Mouse (Mus musculus): ENCODE measurements around the gene Arhgap27. TPM values are rescaled to one million over a fixed set of nuclear protein-coding genes. Genes with fewer than 3 reads are reported as not detected.

Arhgap27 gene
- polyA plus RNA-seq, 1 experiment: 8.5 TPM

DNA sequence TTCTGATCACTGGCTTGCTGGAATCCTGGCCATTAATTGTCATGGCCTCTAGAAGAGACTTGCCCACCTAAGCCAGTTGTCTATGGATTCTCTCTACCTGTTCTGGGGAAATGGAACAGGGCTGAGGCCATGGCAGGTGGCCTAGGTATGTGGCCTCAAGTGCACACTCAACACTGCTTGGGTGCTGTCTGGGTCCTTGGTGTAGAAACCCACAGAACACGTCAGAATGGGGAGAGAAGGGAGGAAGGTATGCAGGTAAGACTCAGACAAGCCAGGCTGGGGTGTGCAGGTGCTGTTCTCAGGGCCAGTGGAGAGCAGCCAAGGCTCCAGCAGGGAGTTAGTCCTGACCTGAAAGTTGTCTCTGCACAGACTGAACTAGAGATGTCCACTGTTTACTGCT lies 45.5 kb downstream of the Arhgap27 start:
- Histone ChIP-seq H3K4me3 (ENCODE audit: low read depth, low read length) (no peak overlapping the region), H3K27me3 (ENCODE audit: control insufficient read depth, insufficient read depth, low read length, poor library complexity, severe bottlenecking) (no peaks in the 10 kb centered on the region), H3K4me1 (ENCODE audit: control insufficient read depth, insufficient read depth, low read length) (no peaks in the 10 kb centered on the region), H3K36me3 (ENCODE audit: control insufficient read depth, insufficient read depth, low read length, poor library complexity, severe bottlenecking) (no peaks in the 10 kb centered on the region), H3K9me3 (replicated peaks; ENCODE audit: control insufficient read depth, insufficient read depth, low read length, poor library complexity, severe bottlenecking) (no peaks in the 10 kb centered on the region), H3K27ac (ENCODE audit: insufficient read depth, low read length) (no peak overlapping the region), H3K9ac (ENCODE audit: low read depth, poor library complexity, severe bottlenecking) (no peak overlapping the region)
- no peak for TF ChIP-seq EP300 (IDR thresholded peaks at IDR 0.05; ENCODE audit: insufficient read depth, low read depth, low read length)
- TF ChIP-seq CTCF (IDR thresholded peaks at IDR 0.05; ENCODE audit: low read depth, low read length): no peak
- no peak for TF ChIP-seq POLR2A (IDR thresholded peaks at IDR 0.05; ENCODE audit: insufficient read depth, low read length)

DNA sequence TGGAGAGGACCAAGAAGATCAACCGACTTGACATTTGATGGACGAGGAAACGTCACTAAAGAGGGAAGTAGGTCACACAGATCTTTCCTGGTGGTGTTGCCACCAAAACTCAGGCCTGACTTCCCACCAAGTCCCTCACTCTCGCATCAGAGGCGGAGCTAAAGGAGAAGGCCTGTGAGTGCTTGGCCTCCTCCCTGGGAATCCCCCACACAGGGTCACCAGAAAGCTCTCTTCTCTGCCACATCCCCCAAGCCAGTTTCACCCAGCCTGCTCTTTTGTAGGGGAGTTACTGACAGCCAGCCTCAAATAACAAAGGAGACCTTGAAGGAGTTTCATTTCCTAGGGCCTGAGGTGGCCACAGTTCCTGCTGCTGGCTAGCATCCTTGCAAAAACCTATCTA lies 48.1 kb downstream of the Arhgap27 start:
- Histone ChIP-seq H3K27me3 (ENCODE audit: control insufficient read depth, insufficient read depth, low read length, poor library complexity, severe bottlenecking) (no peaks in the 10 kb centered on the region), H3K4me1 (ENCODE audit: control insufficient read depth, insufficient read depth, low read length) (no peaks in the 10 kb centered on the region), H3K36me3 (ENCODE audit: control insufficient read depth, insufficient read depth, low read length, poor library complexity, severe bottlenecking) (no peaks in the 10 kb centered on the region), H3K9me3 (replicated peaks; ENCODE audit: control insufficient read depth, insufficient read depth, low read length, poor library complexity, severe bottlenecking) (no peaks in the 10 kb centered on the region), H3K9ac (ENCODE audit: low read depth, poor library complexity, severe bottlenecking) (no peak overlapping the region), H3K27ac (ENCODE audit: insufficient read depth, low read length) (no peak overlapping the region), H3K4me3 (ENCODE audit: low read depth, low read length) (no peak overlapping the region)
- no peak for TF ChIP-seq CTCF (IDR thresholded peaks at IDR 0.05; ENCODE audit: low read depth, low read length)
- TF ChIP-seq POLR2A (IDR thresholded peaks at IDR 0.05; ENCODE audit: insufficient read depth, low read length): no peak
- no peak for TF ChIP-seq EP300 (IDR thresholded peaks at IDR 0.05; ENCODE audit: insufficient read depth, low read depth, low read length)

DNA sequence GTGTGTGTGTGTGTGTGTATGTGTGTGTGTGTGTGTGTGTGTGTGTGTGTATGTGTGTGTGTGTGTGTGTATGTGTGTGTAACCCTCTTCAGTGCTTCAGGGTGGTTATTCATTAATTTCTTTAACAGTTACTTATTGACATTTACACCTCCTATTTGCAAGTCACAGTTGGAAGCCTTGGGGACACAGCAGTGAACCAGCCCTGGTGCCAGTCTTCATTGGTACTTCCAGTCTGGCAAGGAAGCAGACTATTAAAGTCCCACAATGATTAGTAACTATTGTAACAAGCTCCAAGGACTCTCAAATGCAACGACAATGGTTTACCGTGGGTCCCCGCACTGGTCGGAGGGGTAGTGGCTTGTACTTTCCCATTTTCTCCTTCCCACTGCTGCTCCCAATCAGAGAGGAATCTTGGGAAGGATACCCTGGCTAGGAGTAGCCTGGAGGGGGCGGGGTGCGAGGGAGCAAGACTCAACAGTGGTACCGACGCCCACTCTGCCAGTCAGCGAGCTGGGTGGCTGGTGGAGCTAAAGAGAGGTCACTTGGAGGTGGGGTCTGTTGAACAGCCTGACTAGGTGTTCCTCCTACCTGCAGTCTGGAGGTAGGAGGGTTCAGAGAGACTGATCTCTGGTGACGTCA lies 48.6 kb downstream of the Arhgap27 start:
- Histone ChIP-seq H3K4me3 (ENCODE audit: low read depth, low read length) (no peak overlapping the region), H3K27me3 (ENCODE audit: control insufficient read depth, insufficient read depth, low read length, poor library complexity, severe bottlenecking) (no peaks in the 10 kb centered on the region), H3K27ac (ENCODE audit: insufficient read depth, low read length) (no peak overlapping the region), H3K9me3 (replicated peaks; ENCODE audit: control insufficient read depth, insufficient read depth, low read length, poor library complexity, severe bottlenecking) (no peaks in the 10 kb centered on the region), H3K9ac (ENCODE audit: low read depth, poor library complexity, severe bottlenecking) (no peak overlapping the region), H3K4me1 (ENCODE audit: control insufficient read depth, insufficient read depth, low read length) (no peaks in the 10 kb centered on the region), H3K36me3 (ENCODE audit: control insufficient read depth, insufficient read depth, low read length, poor library complexity, severe bottlenecking) (no peaks in the 10 kb centered on the region)
- TF ChIP-seq EP300 (IDR thresholded peaks at IDR 0.05; ENCODE audit: insufficient read depth, low read depth, low read length): no peak
- no peak for TF ChIP-seq CTCF (IDR thresholded peaks at IDR 0.05; ENCODE audit: low read depth, low read length)
- no peak for TF ChIP-seq POLR2A (IDR thresholded peaks at IDR 0.05; ENCODE audit: insufficient read depth, low read length)

DNA sequence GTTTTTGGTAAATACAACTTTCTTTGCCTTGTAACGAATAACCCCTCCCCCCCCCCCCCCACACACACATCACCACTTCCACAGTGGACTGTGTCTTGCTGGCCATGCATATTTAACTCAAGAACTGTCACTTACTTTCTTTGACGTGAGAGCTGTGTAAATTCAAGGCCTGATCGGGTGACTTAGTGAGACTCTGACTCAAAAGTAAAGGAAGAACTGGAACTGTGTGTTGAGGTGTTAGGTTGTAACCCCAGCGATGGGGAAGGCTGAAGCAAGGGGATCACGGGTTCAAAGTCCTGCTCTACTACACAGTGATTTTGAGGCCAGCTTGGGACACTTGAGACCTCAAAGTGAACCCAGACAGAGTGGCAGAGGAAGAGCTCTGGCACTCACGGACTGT lies 50.0 kb downstream of the Arhgap27 start:
- no peaks in the 10 kb centered on the region for H3K36me3 ChIP-seq (ENCODE audit: control insufficient read depth, insufficient read depth, low read length, poor library complexity, severe bottlenecking)
- no peaks in the 10 kb centered on the region for H3K9me3 ChIP-seq (replicated peaks; ENCODE audit: control insufficient read depth, insufficient read depth, low read length, poor library complexity, severe bottlenecking)
- no peak overlapping the region for H3K27ac ChIP-seq (ENCODE audit: insufficient read depth, low read length)
- no peak overlapping the region for H3K9ac ChIP-seq (ENCODE audit: low read depth, poor library complexity, severe bottlenecking)
- H3K4me3 ChIP-seq (ENCODE audit: low read depth, low read length): no peak overlapping the region
- no peaks in the 10 kb centered on the region for H3K27me3 ChIP-seq (ENCODE audit: control insufficient read depth, insufficient read depth, low read length, poor library complexity, severe bottlenecking)
- TF ChIP-seq EP300 (IDR thresholded peaks at IDR 0.05; ENCODE audit: insufficient read depth, low read depth, low read length) (no peak), CTCF (IDR thresholded peaks at IDR 0.05; ENCODE audit: low read depth, low read length) (no peak), POLR2A (IDR thresholded peaks at IDR 0.05; ENCODE audit: insufficient read depth, low read length) (no peak)
- no peaks in the 10 kb centered on the region for H3K4me1 ChIP-seq (ENCODE audit: control insufficient read depth, insufficient read depth, low read length)

DNA sequence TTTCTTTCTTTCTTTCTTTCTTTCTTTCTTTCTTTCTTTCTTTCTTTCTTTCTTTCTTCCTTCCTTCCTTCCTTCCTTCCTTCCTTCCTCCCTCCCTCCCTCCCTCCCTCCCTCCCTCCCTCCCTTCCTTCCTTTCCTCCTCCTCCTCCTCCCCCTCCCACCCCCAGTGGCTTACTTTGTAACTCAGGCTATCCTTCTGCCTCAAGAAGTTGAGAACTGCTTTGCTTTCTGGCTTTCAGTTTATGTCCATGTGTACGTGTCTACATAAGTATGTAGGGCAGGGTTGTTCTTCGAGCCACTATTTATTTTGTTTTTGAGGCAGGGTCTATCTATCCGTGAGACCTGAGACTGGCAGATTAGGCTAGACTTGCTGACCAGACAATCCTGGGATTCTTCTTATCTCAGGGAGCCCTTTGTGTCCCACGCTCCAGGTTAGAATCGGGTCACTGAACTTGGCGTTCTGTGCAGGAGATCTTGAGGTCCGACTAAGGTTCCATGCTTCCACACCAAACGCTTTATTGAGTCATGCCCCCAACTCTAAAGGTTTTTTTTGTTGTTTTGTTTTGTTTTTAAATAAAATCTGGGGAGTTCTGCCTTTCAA lies 50.7 kb downstream of the Arhgap27 start:
- Histone ChIP-seq H3K27ac (ENCODE audit: insufficient read depth, low read length) (no peak overlapping the region), H3K4me3 (ENCODE audit: low read depth, low read length) (no peak overlapping the region), H3K4me1 (ENCODE audit: control insufficient read depth, insufficient read depth, low read length) (no peaks in the 10 kb centered on the region), H3K36me3 (ENCODE audit: control insufficient read depth, insufficient read depth, low read length, poor library complexity, severe bottlenecking) (no peaks in the 10 kb centered on the region), H3K27me3 (ENCODE audit: control insufficient read depth, insufficient read depth, low read length, poor library complexity, severe bottlenecking) (no peaks in the 10 kb centered on the region), H3K9me3 (replicated peaks; ENCODE audit: control insufficient read depth, insufficient read depth, low read length, poor library complexity, severe bottlenecking) (no peaks in the 10 kb centered on the region), H3K9ac (ENCODE audit: low read depth, poor library complexity, severe bottlenecking) (no peak overlapping the region)
- TF ChIP-seq CTCF (IDR thresholded peaks at IDR 0.05; ENCODE audit: low read depth, low read length): no peak
- no peak for TF ChIP-seq EP300 (IDR thresholded peaks at IDR 0.05; ENCODE audit: insufficient read depth, low read depth, low read length)
- no peak for TF ChIP-seq POLR2A (IDR thresholded peaks at IDR 0.05; ENCODE audit: insufficient read depth, low read length)

DNA sequence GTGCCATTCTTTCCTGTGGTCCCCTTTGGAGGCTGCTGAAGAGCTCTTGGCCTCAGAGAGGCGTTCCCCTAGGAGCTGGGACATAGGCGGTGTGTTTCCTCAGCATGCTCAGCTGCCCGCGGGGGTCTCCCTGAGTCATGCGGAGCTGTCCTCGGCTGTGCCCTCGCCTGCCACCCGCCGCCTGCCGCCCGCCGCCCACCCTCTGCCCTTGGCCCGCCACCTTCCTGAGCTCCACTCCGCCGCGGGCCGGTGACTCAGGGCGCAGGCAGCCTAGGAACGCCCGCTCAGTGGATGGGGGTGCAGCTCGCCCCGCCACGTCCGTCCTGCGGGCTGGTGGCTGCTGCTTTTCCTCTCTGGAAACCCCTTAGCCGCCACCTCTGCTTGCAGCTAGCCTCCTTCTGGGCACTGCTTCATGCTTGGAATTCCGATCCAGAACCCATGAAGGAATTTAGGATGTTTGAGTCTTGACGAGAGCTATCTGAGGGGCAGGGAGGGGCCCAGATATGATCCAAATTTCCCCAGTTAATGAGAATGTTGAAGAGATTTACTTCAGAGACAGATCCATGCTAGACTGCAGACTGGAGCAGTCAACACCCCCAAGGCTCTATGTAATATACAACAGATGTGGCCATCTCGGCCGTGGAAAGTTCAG lies 51.4 kb downstream of the Arhgap27 start:
- H3K27ac ChIP-seq (ENCODE audit: insufficient read depth, low read length): no peak overlapping the region

More for the DNA sequence above, 51.4 kb downstream of the Arhgap27 start:
- Histone ChIP-seq H3K27me3 (ENCODE audit: control insufficient read depth, insufficient read depth, low read length, poor library complexity, severe bottlenecking) (no peaks in the 10 kb centered on the region), H3K4me3 (ENCODE audit: low read depth, low read length) (peak overlapping the region; percentile 53), H3K9ac (ENCODE audit: low read depth, poor library complexity, severe bottlenecking) (peak overlapping the region; percentile 61), H3K4me1 (ENCODE audit: control insufficient read depth, insufficient read depth, low read length) (no peaks in the 10 kb centered on the region), H3K9me3 (replicated peaks; ENCODE audit: control insufficient read depth, insufficient read depth, low read length, poor library complexity, severe bottlenecking) (no peaks in the 10 kb centered on the region), H3K36me3 (ENCODE audit: control insufficient read depth, insufficient read depth, low read length, poor library complexity, severe bottlenecking) (no peaks in the 10 kb centered on the region)
- TF ChIP-seq POLR2A (IDR thresholded peaks at IDR 0.05; ENCODE audit: insufficient read depth, low read length) (no peak), EP300 (IDR thresholded peaks at IDR 0.05; ENCODE audit: insufficient read depth, low read depth, low read length) (0 out of 2 replicates have a peak, but pooled peaks have one; percentile 7), CTCF (IDR thresholded peaks at IDR 0.05; ENCODE audit: low read depth, low read length) (no peak)
